In genomic region chr14:60753801-60754126, GRCm38 (mm10) we compare ENCODE assay signal across 29 mouse cellular contexts. TPM values are rescaled to one million over a fixed set of nuclear protein-coding genes. Genes with fewer than 3 reads are reported as not detected.
DNase-seq lines count a peak whose midpoint lies in the region; ATAC-seq lines count a peak whose summit lies in the region.
"Had no signal": no experiment of that assay in that cellular context is flagged by ENCODE, and none has a peak within 500 bp of the region (broad histone marks: within the 10 kb centered on the region; RNA-seq: fewer than 3 reads in every experiment).

No protein-coding gene starts in this region.

- H3K9me3 ChIP-seq in hindbrain, embryonic 14.5 days (ENCODE audit: control insufficient read depth, low read length), result no peaks in the 10 kb centered on the region
- H3K9me3 ChIP-seq in hindbrain, embryonic 16.5 days (ENCODE audit: control insufficient read depth, low read length), result no peaks in the 10 kb centered on the region
- H3K9me3 ChIP-seq in forebrain, embryonic 11.5 days (ENCODE audit: control insufficient read depth, low read length), result no peaks in the 10 kb centered on the region
- H3K9me3 ChIP-seq in forebrain, embryonic 16.5 days (ENCODE audit: control insufficient read depth, low read length), result no peaks in the 10 kb centered on the region
- H3K9me3 ChIP-seq: embryonic facial prominence, embryonic 10.5 days; embryonic facial prominence, embryonic 15.5 days; heart, embryonic 12.5 days; intestine, embryonic 15.5 days; liver, embryonic 15.5 days; neural tube, embryonic 12.5 days had no signal

- H3K36me3 ChIP-seq in hindbrain, embryonic 14.5 days (replicated peaks; ENCODE audit: control insufficient read depth, insufficient read depth), result peaks cover 16% of the 10 kb centered on the region
- peaks cover 6% of the 10 kb centered on the region; the same call in 1 of the 2 replicates for H3K36me3 ChIP-seq in hindbrain, embryonic 16.5 days (ENCODE audit: control insufficient read depth, insufficient read depth, low read length)
- H3K36me3 ChIP-seq in forebrain, embryonic 11.5 days (ENCODE audit: control insufficient read depth, insufficient read depth, low read length), result peaks cover 12% of the 10 kb centered on the region
- no peaks in the 10 kb centered on the region for H3K36me3 ChIP-seq in forebrain, embryonic 16.5 days (ENCODE audit: control insufficient read depth, insufficient read depth)

- H3K27me3 ChIP-seq in hindbrain, embryonic 14.5 days (ENCODE audit: control insufficient read depth, insufficient read depth, low read length), result no peaks in the 10 kb centered on the region
- H3K27me3 ChIP-seq in hindbrain, embryonic 16.5 days (replicated peaks; ENCODE audit: control insufficient read depth, insufficient read depth, low read length), result no peaks in the 10 kb centered on the region
- H3K27me3 ChIP-seq in forebrain, embryonic 11.5 days (ENCODE audit: control insufficient read depth, insufficient read depth, low read length), result no peaks in the 10 kb centered on the region
- no peaks in the 10 kb centered on the region for H3K27me3 ChIP-seq in forebrain, embryonic 16.5 days (replicated peaks; ENCODE audit: control insufficient read depth, insufficient read depth, low read length)
- H3K27me3 ChIP-seq: embryonic facial prominence, embryonic 15.5 days; heart, embryonic 12.5 days; intestine, embryonic 15.5 days; liver, embryonic 15.5 days; neural tube, embryonic 12.5 days had no signal

- no peak overlapping the region for H3K4me2 ChIP-seq in hindbrain, embryonic 14.5 days (replicated peaks)
- no peak overlapping the region; the same call in 1 of the 2 replicates for H3K4me2 ChIP-seq in hindbrain, embryonic 16.5 days (ENCODE audit: low read length)
- no peak overlapping the region for H3K4me2 ChIP-seq in forebrain, embryonic 11.5 days (ENCODE audit: low read depth, low read length, severe bottlenecking)
- H3K4me2 ChIP-seq in forebrain, embryonic 16.5 days (ENCODE audit: low read length), result peak overlapping the region; percentile 32
- H3K4me2 ChIP-seq: embryonic facial prominence, embryonic 15.5 days; heart, embryonic 12.5 days; intestine, embryonic 15.5 days; liver, embryonic 15.5 days; lung, embryonic 14.5 days; neural tube, embryonic 12.5 days had no signal

- H3K27ac ChIP-seq in hindbrain, embryonic 14.5 days, result no peak overlapping the region
- H3K27ac ChIP-seq in hindbrain, embryonic 16.5 days (ENCODE audit: low read depth, low read length), result no peak overlapping the region; the same call in 1 of the 2 replicates
- H3K27ac ChIP-seq in forebrain, embryonic 11.5 days (ENCODE audit: low read depth, low read length), result no peak overlapping the region
- H3K27ac ChIP-seq in forebrain, embryonic 16.5 days (ENCODE audit: low read length), result peak overlapping the region; percentile 76
- H3K27ac ChIP-seq: embryonic facial prominence, embryonic 10.5 days; embryonic facial prominence, embryonic 15.5 days; hindbrain, postnatal 0 days; intestine, embryonic 15.5 days; kidney, postnatal 0 days; liver, embryonic 15.5 days; neural tube, embryonic 12.5 days had no signal

- H3K4me3 ChIP-seq in hindbrain, embryonic 14.5 days (replicated peaks; ENCODE audit: low read length), result no peak overlapping the region
- H3K4me3 ChIP-seq in hindbrain, embryonic 16.5 days (ENCODE audit: low read length), result no peak overlapping the region
- no peak overlapping the region for H3K4me3 ChIP-seq in forebrain, embryonic 11.5 days (ENCODE audit: low read depth, low read length)
- 0 out of 2 replicates have a peak overlapping the region, but pooled peaks have one; percentile 1 for H3K4me3 ChIP-seq in forebrain, embryonic 16.5 days (replicated peaks; ENCODE audit: low read length)
- H3K4me3 ChIP-seq: embryonic facial prominence, embryonic 10.5 days; embryonic facial prominence, embryonic 15.5 days; heart, embryonic 12.5 days; intestine, embryonic 15.5 days; liver, embryonic 15.5 days; myocyte; neural tube, embryonic 12.5 days had no signal

- no peaks in the 10 kb centered on the region for H3K4me1 ChIP-seq in hindbrain, embryonic 14.5 days (replicated peaks; ENCODE audit: control insufficient read depth, insufficient read depth, low read length)
- H3K4me1 ChIP-seq in hindbrain, embryonic 16.5 days (ENCODE audit: control insufficient read depth, insufficient read depth, low read depth, low read length), result no peaks in the 10 kb centered on the region
- 0 out of 2 replicates have a peak, but pooled peaks cover 2% of the 10 kb centered on the region for H3K4me1 ChIP-seq in forebrain, embryonic 11.5 days (replicated peaks; ENCODE audit: control insufficient read depth, insufficient read depth, low read length)
- H3K4me1 ChIP-seq in forebrain, embryonic 16.5 days (replicated peaks; ENCODE audit: control insufficient read depth, insufficient read depth, low read length), result peaks cover 14% of the 10 kb centered on the region
- H3K4me1 ChIP-seq: embryonic facial prominence, embryonic 15.5 days; intestine, embryonic 15.5 days; liver, embryonic 15.5 days; neural tube, embryonic 12.5 days had no signal

- 0 out of 2 replicates have a peak, but pooled peaks have one; percentile 14 for ATAC-seq in hindbrain, embryonic 14.5 days (ENCODE audit: low FRiP score)
- no peak for ATAC-seq in hindbrain, embryonic 16.5 days
- ATAC-seq in forebrain, embryonic 11.5 days (replicated peaks; ENCODE audit: low FRiP score), result peak; percentile 77
- ATAC-seq in forebrain, embryonic 16.5 days, result peak; percentile 73
- ATAC-seq: hindbrain, postnatal 0 days; intestine, embryonic 15.5 days had no signal

- WGBS in hindbrain, embryonic 14.5 days, result 66% methylated on average over 10 of the region's 10 CpGs
- WGBS in hindbrain, embryonic 16.5 days, result 54% methylated on average over 10 of the region's 10 CpGs
- WGBS in forebrain, embryonic 11.5 days, result 65% methylated on average over 10 of the region's 10 CpGs
- 20% methylated on average over 10 of the region's 10 CpGs for WGBS in forebrain, embryonic 16.5 days

- no peak for DNase-seq in hindbrain, embryonic 14.5 days (ENCODE audit: low spot score)
- DNase-seq in right cerebral cortex, postnatal 10 days (ENCODE audit: low spot score in 2 of 2), result peak; percentile 41 to 53
- DNase-seq in right cerebral cortex, adult 18-20 months, result no peak
- no peak for DNase-seq in forebrain, embryonic 11.5 days (ENCODE audit: low spot score)
- no peak for DNase-seq in kidney, postnatal 10 days
- DNase-seq in Muller cell, postnatal 12 days (ENCODE audit: inconsistent ontology term), result no peak
- DNase-seq: adrenal gland, postnatal 25 days; cerebellum, adult 11-12 months; cerebellum, postnatal 10 days; gastrocnemius, postnatal 25 days; heart, adult 18-20 months; heart, postnatal 4 days; kidney, adult 8-10 months; liver; lung, embryonic 14.5 days; lung, postnatal 14 days; thymus, adult 2 months; thymus, postnatal 4 days had no signal

- no peak overlapping the region for H3K9ac ChIP-seq in hindbrain, embryonic 14.5 days
- no peak overlapping the region for H3K9ac ChIP-seq in hindbrain, embryonic 16.5 days (ENCODE audit: low read depth, low read length)
- no peak overlapping the region for H3K9ac ChIP-seq in forebrain, embryonic 11.5 days (ENCODE audit: low read length)
- no peak overlapping the region for H3K9ac ChIP-seq in forebrain, embryonic 16.5 days (replicated peaks; ENCODE audit: low read depth, low read length)
- H3K9ac ChIP-seq: embryonic facial prominence, embryonic 15.5 days; heart, embryonic 12.5 days; intestine, embryonic 15.5 days; liver, embryonic 15.5 days; lung, embryonic 14.5 days; neural tube, embryonic 12.5 days had no signal

RNA-seq across cellular contexts. Expression of gene C1qtnf9, which starts 14.2 kb away (rescaled TPM):
- not detected in 2 replicates for polyA plus RNA-seq in hindbrain, embryonic 14.5 days (2014; fragmentation: Nextera tagmentation; extraction: Ambion mirVana)
- polyA plus RNA-seq in hindbrain, embryonic 16.5 days (2015; fragmentation: Nextera tagmentation; extraction: Ambion mirVana), result 0.13 and 0.19 TPM in 2 replicates
- 0.19 TPM in 1 of 2 replicates, not detected in the other for polyA plus RNA-seq in forebrain, embryonic 11.5 days (2014; fragmentation: Nextera tagmentation; extraction: Ambion mirVana)
- 0.21 TPM in 1 of 2 replicates, not detected in the other for polyA plus RNA-seq in forebrain, embryonic 16.5 days (2015; fragmentation: Nextera tagmentation; extraction: Ambion mirVana)
- polyA plus RNA-seq: myocyte had no signal

RNA-seq across cellular contexts. Expression of gene Mipep, which starts 30.6 kb away (rescaled TPM):
- polyA plus RNA-seq in hindbrain, embryonic 14.5 days (2014; fragmentation: Nextera tagmentation; extraction: Ambion mirVana), result 21.2 and 26.2 TPM in 2 replicates
- polyA plus RNA-seq in hindbrain, embryonic 16.5 days (2015; fragmentation: Nextera tagmentation; extraction: Ambion mirVana), result 20.0 and 20.8 TPM in 2 replicates
- 26.3 and 27.3 TPM in 2 replicates for polyA plus RNA-seq in forebrain, embryonic 11.5 days (2014; fragmentation: Nextera tagmentation; extraction: Ambion mirVana)
- polyA plus RNA-seq in forebrain, embryonic 16.5 days (2015; fragmentation: Nextera tagmentation; extraction: Ambion mirVana), result 20.5 and 25.4 TPM in 2 replicates

Comparison
In these comparisons a context has a peak if more than half of its experiments do, and no peak if none do; other contexts are left out.
1. DNase-seq: peak in right cerebral cortex, postnatal 10 days (2 of 2); none in hindbrain, embryonic 14.5 days (single experiment), right cerebral cortex, adult 18-20 months (single experiment), forebrain, embryonic 11.5 days (single experiment), kidney, postnatal 10 days (single experiment) and Muller cell, postnatal 12 days (single experiment).